ENCODE assay signal across 1 mouse cellular context in genomic region chr3:107823177-107823576, GRCm38 (mm10).
TF ChIP-seq lines count a peak whose summit lies in the region.

No protein-coding gene starts in this region.

TF ChIP-seq in MEL, 35 proteins besides CTCF, POLR2A, EP300 and RAD21 (continued from another document):
- TF ChIP-seq ELF1 (IDR thresholded peaks at IDR 0.05; ENCODE audit: low read depth, low read length) (no peak), TAL1 (IDR thresholded peaks at IDR 0.05; ENCODE audit: low read length) (no peak), POLR2AphosphoS2 (IDR thresholded peaks at IDR 0.05; ENCODE audit: low read length) (no peak), MAZ (IDR thresholded peaks at IDR 0.05; ENCODE audit: low read depth, low read length) (no peak), ZMIZ1 (IDR thresholded peaks at IDR 0.05; ENCODE audit: low read depth, low read length) (no peak), MYC (IDR thresholded peaks at IDR 0.05; ENCODE audit: low read depth, low read length) (no peak), SIN3A (IDR thresholded peaks at IDR 0.05; ENCODE audit: low read length) (no peak), CHD2 (IDR thresholded peaks at IDR 0.05; ENCODE audit: low read length) (no peak), MXI1 (IDR thresholded peaks at IDR 0.05; ENCODE audit: low read depth, low read length) (no peak), GATA1 (IDR thresholded peaks at IDR 0.05; ENCODE audit: low read depth, low read length) (no peak)
